Mouse (Mus musculus) embryonic facial prominence, embryonic 11.5 days (tissue): ENCODE measurements around the gene Adgrg5. TPM values are rescaled to one million over a fixed set of nuclear protein-coding genes. Genes with fewer than 3 reads are reported as not detected.

ENCODE experiments used
- ATAC-seq: fragments of 200-750 bp; cut with Nextera tagmentation; replicated peaks from 2 replicates; pipeline ENCODE4 v1.8.0; 2017; ENCODE audit warnings: low read depth; ENCODE audit not compliant: insufficient number of reproducible peaks, low FRiP score, low TSS enrichment
- DNase-seq: peaks from one replicate; pipeline ENCODE4 v3.0.0-alpha.2; 2015; ENCODE audit warnings: low spot score
- H3K27ac ChIP-seq: fragments of 300-500 bp; sonication (generic); replicated peaks from 2 replicates; pipeline ENCODE4 v1.5.1; 2014; ENCODE audit warnings: mild to moderate bottlenecking, low read depth, low read length, control low read depth
- H3K27me3 ChIP-seq: fragments of 300-500 bp; sonication (generic); 2 replicates; pipeline ENCODE4 v1.6.1; 2014; ENCODE audit warnings: mild to moderate bottlenecking, low read length, moderate library complexity, mixed read lengths; ENCODE audit not compliant: control insufficient read depth, insufficient read depth
- H3K36me3 ChIP-seq: fragments of 300-500 bp; sonication (generic); replicated peaks from 2 replicates; pipeline ENCODE4 v1.6.1; 2014; ENCODE audit warnings: low read depth, mild to moderate bottlenecking, low read length, moderate library complexity, mixed read lengths; ENCODE audit not compliant: control insufficient read depth, insufficient read depth
- H3K4me1 ChIP-seq: fragments of 300-500 bp; sonication (generic); 2 replicates; pipeline ENCODE4 v1.6.1; 2014; ENCODE audit warnings: low read length, mixed read lengths; ENCODE audit not compliant: control insufficient read depth, insufficient read depth
- H3K4me2 ChIP-seq: fragments of 300-500 bp; sonication (generic); 2 replicates; pipeline ENCODE4 v1.6.1; 2014; ENCODE audit warnings: low read depth, mild to moderate bottlenecking, control low read depth, low read length, moderate library complexity
- H3K4me3 ChIP-seq: fragments of 300-500 bp; sonication (generic); 2 replicates; pipeline ENCODE4 v1.5.1; 2014; ENCODE audit warnings: low read depth, low read length, control low read depth
- H3K9ac ChIP-seq: fragments of 300-500 bp; sonication (generic); replicated peaks from 2 replicates; pipeline ENCODE4 v1.6.1; 2014; ENCODE audit warnings: mild to moderate bottlenecking, control low read depth, low read length
- H3K9me3 ChIP-seq: fragments of 300-500 bp; sonication (generic); replicated peaks from 2 replicates; pipeline ENCODE4 v1.6.1; 2016; ENCODE audit warnings: mild to moderate bottlenecking, low read length, inconsistent platforms, mixed read lengths; ENCODE audit not compliant: control insufficient read depth
- WGBS: fragments of 180-500 bp; shearing (Covaris S2); extraction: QIAGEN DNeasy Blood & Tissue Kit; methylation state at CpG from one replicate; pipeline ENCODE4 v1.1.7; 2014; 5-methylcytosine and 5-hydroxymethylcytosine counted together
- polyA plus RNA-seq: library from polyadenylated mRNA; unstranded; fragments of >200 nt; fragmentation: Nextera tagmentation; extraction: Ambion mirVana; gene quantifications from 2 replicates; pipeline ENCODE4 v1.2.1, GENCODE M21; 2014

Gene Adgrg5
- polyA plus RNA-seq, 1 experiment from 2014 or later = not detected

DNA sequence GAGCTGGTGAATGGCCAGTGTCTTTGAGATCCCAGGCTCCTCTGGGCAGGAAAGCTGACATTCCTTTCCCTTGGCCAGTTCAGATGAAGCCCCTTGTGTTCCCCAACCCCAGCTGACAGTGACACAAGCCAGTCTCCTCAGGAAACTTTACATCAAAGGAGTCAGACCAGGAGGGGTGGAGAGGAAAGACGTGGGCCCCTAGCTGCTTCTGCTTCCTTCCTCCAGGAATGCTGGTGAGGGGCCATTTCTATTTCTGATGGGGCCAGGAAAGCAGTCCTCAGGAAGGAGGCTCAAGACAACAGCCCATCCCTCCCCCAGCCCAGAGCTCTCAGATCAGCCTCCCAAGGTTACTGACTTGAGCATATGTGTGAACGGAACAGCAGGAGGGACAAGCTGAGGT is 30.6 kb upstream of the Adgrg5 start:
- DNase-seq (no peak), ATAC-seq (no peak)
- no peak overlapping the region for H3K9ac ChIP-seq
- H3K4me1 ChIP-seq = no peaks in the 10 kb centered on the region
- no peaks in the 10 kb centered on the region for H3K27me3 ChIP-seq
- no peak overlapping the region for H3K4me2 ChIP-seq
- H3K4me3 ChIP-seq = no peak overlapping the region
- H3K36me3 ChIP-seq = no peaks in the 10 kb centered on the region
- no peaks in the 10 kb centered on the region for H3K9me3 ChIP-seq
- 34% methylated on average over 2 of the region's 2 CpGs for WGBS
- H3K27ac ChIP-seq = no peak overlapping the region

DNA sequence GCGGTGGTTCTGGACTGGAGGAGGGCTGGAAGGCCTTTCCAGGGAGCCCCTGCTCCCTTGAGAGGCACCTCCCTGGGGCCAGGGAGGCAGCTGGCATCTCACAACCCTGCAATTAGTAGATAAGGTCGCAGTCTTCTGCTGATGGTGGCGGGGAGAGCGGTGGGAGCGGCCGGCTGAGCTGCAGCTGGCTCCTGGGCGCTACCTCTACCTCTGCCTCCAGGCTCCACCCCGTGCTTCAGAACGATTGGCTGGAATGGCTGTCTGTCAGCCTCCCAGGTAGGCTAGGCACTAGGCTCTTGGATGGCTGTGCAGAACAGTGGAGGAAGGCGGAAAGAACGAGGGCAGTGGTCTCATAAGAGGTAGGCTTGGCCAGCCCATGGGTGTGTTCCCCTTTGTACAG is 24.2 kb upstream of the Adgrg5 start:
- H3K9ac ChIP-seq = no peak overlapping the region
- ATAC-seq = peak; percentile 40; the same call in 1 of the 2 replicates
- H3K4me3 ChIP-seq = no peak overlapping the region
- peaks cover 2% of the 10 kb centered on the region for H3K36me3 ChIP-seq
- H3K27ac ChIP-seq = no peak overlapping the region
- 15% methylated on average over 11 of the region's 11 CpGs for WGBS
- H3K27me3 ChIP-seq = no peaks in the 10 kb centered on the region
- peak; percentile 35 for DNase-seq
- no peaks in the 10 kb centered on the region for H3K9me3 ChIP-seq
- H3K4me1 ChIP-seq = peaks cover 4% of the 10 kb centered on the region; the same call in 1 of the 2 replicates
- H3K4me2 ChIP-seq = no peak overlapping the region; the same call in 1 of the 2 replicates

DNA sequence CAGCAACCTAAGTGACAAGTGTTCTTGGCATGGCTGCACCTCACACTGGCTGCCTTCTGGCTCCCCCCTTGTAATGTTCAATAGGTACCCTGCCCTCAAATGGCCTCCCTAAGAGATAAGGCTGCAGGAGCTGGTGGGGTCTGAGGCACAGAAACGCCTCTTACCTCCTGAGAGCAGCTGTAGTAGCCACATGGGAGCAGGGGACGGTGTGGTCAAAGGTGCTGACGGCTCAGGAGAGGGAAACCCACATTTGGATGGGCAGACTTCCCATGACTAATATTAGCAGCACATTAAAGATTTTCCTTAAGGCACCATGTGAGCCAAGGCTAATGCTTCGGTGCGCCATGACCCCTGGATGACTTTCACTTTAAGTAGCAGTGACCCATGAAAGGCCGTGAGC is 22.9 kb upstream of the Adgrg5 start:
- Histone ChIP-seq H3K27ac (peak overlapping the region; percentile 0; the same call in 1 of the 2 replicates), H3K4me1 (peaks cover 4% of the 10 kb centered on the region; the same call in 1 of the 2 replicates), H3K9ac (no peak overlapping the region), H3K4me2 (no peak overlapping the region), H3K27me3 (no peaks in the 10 kb centered on the region), H3K36me3 (peaks cover 6% of the 10 kb centered on the region), H3K9me3 (no peaks in the 10 kb centered on the region), H3K4me3 (no peak overlapping the region)
- DNase-seq (no peak), ATAC-seq (no peak)
- 12% methylated on average over 6 of the region's 6 CpGs for WGBS

DNA sequence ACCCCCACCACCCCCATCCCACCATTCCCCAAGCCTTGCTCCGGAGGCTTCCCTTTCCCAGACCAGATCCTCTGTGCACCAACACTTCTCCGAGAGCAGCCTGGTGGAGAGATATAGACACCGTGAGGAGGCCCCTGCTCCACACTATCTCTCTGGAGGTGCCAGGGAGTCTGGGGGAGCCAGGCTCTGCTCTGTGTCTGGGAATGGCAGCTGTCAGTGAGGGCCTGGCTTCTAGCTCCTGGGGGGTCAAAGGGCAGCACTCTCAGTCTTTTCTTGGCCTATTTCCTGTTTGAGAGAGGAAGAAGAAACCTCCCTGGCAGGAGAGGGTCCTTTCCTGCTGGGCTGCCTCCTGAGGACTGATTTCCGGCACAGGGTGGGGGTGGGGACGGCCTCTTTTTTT is 22.5 kb upstream of the Adgrg5 start:
- Histone ChIP-seq H3K27ac (0 out of 2 replicates have a peak overlapping the region, but pooled peaks have one; percentile 0), H3K27me3 (no peaks in the 10 kb centered on the region), H3K9ac (no peak overlapping the region), H3K4me3 (no peak overlapping the region), H3K36me3 (peaks cover 6% of the 10 kb centered on the region), H3K4me1 (peaks cover 4% of the 10 kb centered on the region; the same call in 1 of the 2 replicates), H3K9me3 (no peaks in the 10 kb centered on the region), H3K4me2 (no peak overlapping the region)
- 10% methylated on average over 5 of the region's 5 CpGs for WGBS
- ATAC-seq = no peak
- DNase-seq = no peak

DNA sequence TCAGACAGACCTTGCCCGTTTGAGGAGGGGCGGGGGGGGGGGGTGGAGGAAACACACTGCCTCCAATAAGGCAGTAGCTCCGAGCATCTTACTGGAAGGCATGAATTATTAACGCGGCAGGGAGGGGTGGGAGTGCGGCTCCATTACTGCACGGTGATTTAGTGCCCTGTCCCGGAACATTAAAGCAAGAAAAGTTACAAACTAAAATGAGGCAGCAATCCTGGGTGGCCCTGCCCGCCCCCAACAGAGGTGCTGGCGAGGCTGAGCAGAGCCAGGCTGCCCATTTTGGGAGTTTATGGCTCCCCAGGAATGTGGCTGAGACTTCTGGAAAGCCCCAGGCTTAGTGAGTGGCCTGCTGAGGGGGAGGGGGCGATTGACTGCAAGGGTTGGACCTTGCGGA is 19.8 kb upstream of the Adgrg5 start:
- no peak overlapping the region for H3K27ac ChIP-seq
- H3K4me2 ChIP-seq = no peak overlapping the region
- WGBS = 81% methylated on average over 12 of the region's 12 CpGs
- H3K27me3 ChIP-seq = no peaks in the 10 kb centered on the region
- H3K9ac ChIP-seq = no peak overlapping the region
- no peaks in the 10 kb centered on the region for H3K9me3 ChIP-seq
- H3K4me3 ChIP-seq = no peak overlapping the region
- peaks cover 6% of the 10 kb centered on the region for H3K36me3 ChIP-seq
- DNase-seq = no peak
- no peak for ATAC-seq
- H3K4me1 ChIP-seq = peaks cover 4% of the 10 kb centered on the region; the same call in 1 of the 2 replicates

DNA sequence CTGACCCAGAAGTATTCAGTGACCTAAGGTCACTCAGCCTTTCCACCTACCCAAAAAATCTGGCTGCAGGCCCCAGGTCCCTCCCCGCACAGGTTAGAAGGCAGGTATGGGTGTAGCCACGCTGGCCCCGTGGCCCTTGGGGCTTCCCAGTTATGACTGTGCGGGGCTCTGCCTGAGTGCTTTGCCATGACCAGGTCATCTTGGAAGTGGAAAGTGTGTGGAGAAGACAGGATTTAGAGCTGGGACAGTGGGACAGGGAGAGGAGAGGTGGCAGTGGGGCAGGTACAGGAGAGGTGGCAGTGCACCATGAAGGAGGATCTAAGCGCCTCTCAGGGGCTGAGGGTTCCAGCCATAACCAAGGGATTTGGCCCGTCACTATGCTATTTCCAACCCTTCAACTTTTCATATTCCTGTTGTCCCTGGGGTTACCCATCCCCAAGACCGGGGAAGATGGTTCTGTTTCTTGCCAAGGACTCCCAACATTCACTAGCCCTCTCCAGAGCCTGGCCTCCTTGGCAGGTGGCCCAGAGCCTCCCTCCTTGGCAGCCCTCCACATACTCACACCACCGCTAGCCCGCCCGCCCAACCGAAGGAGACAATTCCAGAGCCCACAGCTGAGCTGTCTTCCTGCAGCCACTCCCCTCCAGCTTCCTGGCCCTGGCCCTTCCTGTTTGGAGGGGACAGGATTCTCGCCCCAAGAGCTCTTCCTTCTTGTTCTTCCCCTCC is 18.9 kb upstream of the Adgrg5 start:
- DNase-seq = no peak

DNA sequence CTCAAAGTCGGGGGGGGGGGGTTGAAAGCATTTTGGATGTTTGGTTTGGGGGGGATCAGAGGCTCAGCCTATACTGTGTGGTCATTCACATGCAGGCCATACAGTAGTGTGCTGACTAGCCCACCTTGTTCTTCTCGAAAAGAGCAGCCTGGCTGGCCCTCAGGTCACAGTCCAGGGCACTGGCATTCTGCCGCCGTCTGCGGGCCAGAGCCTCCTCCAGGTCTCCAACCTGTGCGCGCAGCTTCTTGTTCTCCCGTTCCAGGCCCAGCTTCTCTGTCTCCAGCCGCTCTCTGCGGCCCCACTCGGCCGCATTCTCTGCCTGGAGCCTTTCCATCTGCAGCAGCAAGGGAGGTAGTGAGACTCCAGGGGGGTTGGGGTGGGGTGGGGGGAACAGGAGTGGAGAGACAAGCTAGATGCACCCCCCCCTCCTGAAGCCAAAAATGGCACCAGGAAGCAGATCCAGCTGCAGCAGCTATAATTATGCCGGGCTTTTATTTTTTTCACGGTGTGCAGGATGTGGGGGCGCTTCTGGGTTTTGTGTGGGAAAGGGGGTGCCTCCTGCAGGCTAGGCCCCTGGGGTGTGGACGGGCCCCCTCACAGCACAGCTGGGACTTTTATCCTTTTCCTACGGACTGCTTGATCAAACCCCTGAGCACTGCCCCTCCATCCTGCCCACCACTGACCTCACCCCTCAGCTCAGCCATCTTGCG is 15.7 kb upstream of the Adgrg5 start:
- H3K9ac ChIP-seq = 0 out of 2 replicates have a peak overlapping the region, but pooled peaks have one; percentile 22
- peaks cover 6% of the 10 kb centered on the region for H3K36me3 ChIP-seq
- H3K4me3 ChIP-seq = no peak overlapping the region
- H3K27ac ChIP-seq = no peak overlapping the region
- H3K4me2 ChIP-seq = no peak overlapping the region
- ATAC-seq = no peak
- 89% methylated on average over 18 of the region's 18 CpGs for WGBS
- H3K4me1 ChIP-seq = no peaks in the 10 kb centered on the region
- H3K9me3 ChIP-seq = no peaks in the 10 kb centered on the region
- H3K27me3 ChIP-seq = no peaks in the 10 kb centered on the region
- no peak for DNase-seq

More for the DNA sequence above, 18.9 kb upstream of the Adgrg5 start:
- Histone ChIP-seq H3K4me3 (no peak overlapping the region), H3K9me3 (no peaks in the 10 kb centered on the region), H3K4me2 (no peak overlapping the region), H3K36me3 (peaks cover 6% of the 10 kb centered on the region), H3K9ac (no peak overlapping the region), H3K27ac (no peak overlapping the region), H3K27me3 (no peaks in the 10 kb centered on the region), H3K4me1 (peaks cover 4% of the 10 kb centered on the region; the same call in 1 of the 2 replicates)
- 86% methylated on average over 12 of the region's 12 CpGs for whole genome bisulfite sequencing
- no peak for ATAC-seq

DNA sequence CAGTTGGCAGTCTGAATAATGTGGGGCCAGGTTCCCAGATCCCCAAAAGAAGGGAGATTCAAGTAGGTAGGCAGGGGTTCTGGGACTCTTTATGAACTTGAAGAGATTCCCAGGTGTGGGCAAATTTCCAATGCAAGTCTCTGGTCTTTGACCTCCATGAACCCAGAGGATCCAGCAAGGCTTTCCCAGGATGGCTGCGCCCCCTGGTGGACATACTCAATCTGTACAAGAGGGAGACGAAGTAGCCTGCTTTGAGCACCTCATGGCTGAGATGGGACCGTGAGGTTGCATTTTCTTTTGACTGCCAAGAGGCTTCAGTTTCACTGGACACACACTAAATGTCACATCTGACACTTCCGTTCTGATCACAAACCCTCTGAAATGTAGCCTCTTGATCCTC is 14.6 kb upstream of the Adgrg5 start:
- no peak overlapping the region for H3K27ac ChIP-seq
- H3K9me3 ChIP-seq = no peaks in the 10 kb centered on the region
- ATAC-seq = no peak
- DNase-seq = peak; percentile 88
- 10% methylated on average over 4 of the region's 4 CpGs for WGBS
- H3K4me2 ChIP-seq = no peak overlapping the region
- peaks cover 4% of the 10 kb centered on the region; the same call in 1 of the 2 replicates for H3K27me3 ChIP-seq
- peaks cover 4% of the 10 kb centered on the region for H3K36me3 ChIP-seq
- H3K9ac ChIP-seq = no peak overlapping the region
- H3K4me1 ChIP-seq = no peaks in the 10 kb centered on the region; the same call in 1 of the 2 replicates
- H3K4me3 ChIP-seq = no peak overlapping the region
